Mouse (Mus musculus): ENCODE results near the gene Otud7b.

- TF ChIP-seq POLR2A (IDR thresholded peaks at IDR 0.05; ENCODE audit: extremely low read depth, insufficient read depth, low read length) (no peak), CTCF (IDR thresholded peaks at IDR 0.05; ENCODE audit: low read depth, low read length) (no peak)
Observed at GRCm38 (mm10) chr3:96063299-96063698, 41.0 kb upstream of the Otud7b start.
